Mouse (Mus musculus) ovary, postnatal 36 days (tissue): ENCODE measurements around the gene Antxr1.

Experiments
- DNase-seq: peaks from one replicate; pipeline ENCODE4 v3.0.0; 2022; ENCODE audit warnings: low spot score, mixed read lengths

Gene Antxr1

DNA sequence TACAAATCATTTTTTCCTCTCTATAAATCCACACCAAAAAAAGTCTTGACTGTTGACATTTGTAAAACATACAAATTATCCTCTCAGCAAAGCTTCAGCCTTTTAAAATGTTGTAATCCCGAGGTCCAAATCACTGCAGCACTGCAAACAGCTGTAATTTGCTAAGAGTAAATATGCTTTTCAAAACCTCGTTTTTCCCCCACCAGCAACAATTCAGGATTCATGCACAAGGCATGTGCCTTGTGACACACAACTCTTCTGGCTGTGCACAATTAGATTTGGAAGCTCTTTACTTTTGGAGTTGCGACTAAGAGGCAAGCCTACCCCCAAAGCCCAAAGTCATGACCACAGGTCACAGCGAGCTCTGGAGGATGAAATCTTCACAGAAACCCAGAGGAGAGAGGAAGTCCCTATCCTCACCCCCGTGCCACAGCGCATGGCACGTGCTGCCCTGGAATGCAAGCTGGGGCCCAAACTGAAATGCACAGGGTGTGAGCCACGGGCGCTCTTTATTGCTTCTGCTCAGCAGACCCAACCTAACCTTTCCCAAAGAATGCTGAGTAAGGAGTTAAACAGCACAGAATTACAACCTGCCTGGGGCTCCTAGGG, 87.3 kb downstream of the Antxr1 start:
- no peak for DNase-seq

DNA sequence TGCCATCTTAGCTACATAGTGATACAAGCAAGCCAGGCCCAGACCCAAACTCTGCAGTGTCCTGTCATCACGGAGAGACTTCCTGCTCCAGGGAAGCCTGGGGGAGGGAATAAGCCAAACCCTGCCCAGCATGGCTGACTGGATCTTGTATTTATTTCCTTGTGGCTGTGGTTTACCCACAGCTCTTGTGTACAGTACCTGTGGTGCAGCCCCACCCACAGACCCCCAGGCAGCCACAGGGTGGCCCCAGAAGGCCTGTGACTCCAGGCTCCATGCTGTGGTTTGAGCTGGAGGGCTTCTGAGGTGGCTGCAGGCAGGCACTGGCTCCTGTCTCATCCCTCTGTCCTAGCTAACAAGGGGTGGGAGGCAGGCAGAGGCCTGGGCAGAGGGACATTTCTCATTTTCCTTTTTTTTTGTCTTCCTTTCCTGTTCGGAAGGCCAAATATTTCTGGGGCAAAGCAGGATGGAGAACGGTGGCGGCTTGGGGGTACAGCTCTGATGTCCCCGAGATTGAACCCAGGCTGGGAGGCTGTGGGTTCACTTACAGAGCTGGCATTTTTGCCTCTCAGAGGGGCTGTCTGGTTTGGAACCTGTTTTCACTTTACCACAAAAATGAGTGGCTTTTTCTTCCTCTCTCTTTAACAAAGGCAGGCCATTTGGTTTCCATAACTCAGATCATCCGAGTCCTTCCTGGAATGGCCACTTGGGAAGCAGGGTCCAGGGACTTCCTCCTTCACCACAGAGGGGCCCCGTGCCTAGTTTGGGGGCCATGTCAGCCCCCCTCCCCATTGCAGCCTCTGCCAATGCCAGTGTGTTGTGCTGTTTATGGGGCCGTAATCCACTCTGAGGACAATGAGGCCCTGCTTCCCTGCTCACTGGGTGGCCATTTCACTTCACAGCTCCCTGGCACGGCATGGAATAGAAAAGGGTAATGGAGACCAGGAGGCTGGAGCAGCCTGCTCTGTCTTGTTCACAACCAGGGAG, 91.2 kb downstream of the Antxr1 start:
- DNase-seq = no peak

GRCm38 (mm10) chr6:87237260-87237659, 98.4 kb downstream of the Antxr1 start:
- DNase-seq = no peak

DNA sequence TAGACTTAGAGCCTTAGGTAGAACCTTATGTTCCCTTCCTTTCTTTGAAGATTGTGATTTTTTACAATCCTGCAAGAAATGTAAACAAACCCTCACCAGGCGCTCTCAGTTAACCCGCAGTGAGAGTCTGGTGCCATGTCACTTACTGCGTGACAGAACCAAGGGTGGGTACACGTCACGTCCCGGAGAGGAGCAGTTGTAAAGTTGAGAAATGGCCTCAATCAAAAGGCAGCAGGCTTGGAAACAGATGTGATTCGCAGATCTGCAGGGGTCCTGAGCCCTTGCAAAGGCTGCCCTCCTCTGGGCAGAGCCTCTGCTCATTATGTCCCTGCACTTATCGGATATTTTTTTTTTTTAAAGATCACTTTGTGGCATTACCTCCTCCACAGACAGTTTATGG, 99.6 kb downstream of the Antxr1 start:
- DNase-seq = no peak

- DNase-seq = no peak
Measured at GRCm38 (mm10) chr6:87233111-87233510, 102.5 kb downstream of the Antxr1 start.

DNA sequence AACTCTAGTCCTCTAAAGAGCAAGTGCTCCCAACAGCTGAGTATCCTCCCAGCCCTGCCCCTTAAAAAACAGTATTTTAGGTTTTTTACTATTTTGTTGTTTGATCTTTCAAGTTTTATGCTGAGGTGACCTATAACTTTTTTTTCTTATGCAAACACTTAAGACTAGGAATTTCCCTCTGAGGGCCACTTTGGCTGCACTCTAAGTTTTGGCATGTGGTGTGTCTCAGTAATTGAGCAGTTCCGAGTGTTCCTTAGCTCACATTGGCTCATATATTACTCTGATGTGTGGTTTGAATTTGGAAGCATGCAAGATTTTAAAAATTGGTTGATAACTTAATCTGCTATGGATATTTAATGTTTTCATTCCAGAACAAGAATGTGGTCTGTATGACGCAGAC, 105.6 kb downstream of the Antxr1 start:
- DNase-seq = no peak

- DNase-seq = no peak
Measured at GRCm38 (mm10) chr6:87227940-87228339, 107.7 kb downstream of the Antxr1 start.

GRCm38 (mm10) chr6:87226315-87226714, 109.3 kb downstream of the Antxr1 start:
- no peak for DNase-seq

- no peak for DNase-seq
Measured at GRCm38 (mm10) chr6:87225286-87225685, 110.3 kb downstream of the Antxr1 start.

- DNase-seq = no peak
Measured at GRCm38 (mm10) chr6:87222854-87223631, 112.6 kb downstream of the Antxr1 start.

DNA sequence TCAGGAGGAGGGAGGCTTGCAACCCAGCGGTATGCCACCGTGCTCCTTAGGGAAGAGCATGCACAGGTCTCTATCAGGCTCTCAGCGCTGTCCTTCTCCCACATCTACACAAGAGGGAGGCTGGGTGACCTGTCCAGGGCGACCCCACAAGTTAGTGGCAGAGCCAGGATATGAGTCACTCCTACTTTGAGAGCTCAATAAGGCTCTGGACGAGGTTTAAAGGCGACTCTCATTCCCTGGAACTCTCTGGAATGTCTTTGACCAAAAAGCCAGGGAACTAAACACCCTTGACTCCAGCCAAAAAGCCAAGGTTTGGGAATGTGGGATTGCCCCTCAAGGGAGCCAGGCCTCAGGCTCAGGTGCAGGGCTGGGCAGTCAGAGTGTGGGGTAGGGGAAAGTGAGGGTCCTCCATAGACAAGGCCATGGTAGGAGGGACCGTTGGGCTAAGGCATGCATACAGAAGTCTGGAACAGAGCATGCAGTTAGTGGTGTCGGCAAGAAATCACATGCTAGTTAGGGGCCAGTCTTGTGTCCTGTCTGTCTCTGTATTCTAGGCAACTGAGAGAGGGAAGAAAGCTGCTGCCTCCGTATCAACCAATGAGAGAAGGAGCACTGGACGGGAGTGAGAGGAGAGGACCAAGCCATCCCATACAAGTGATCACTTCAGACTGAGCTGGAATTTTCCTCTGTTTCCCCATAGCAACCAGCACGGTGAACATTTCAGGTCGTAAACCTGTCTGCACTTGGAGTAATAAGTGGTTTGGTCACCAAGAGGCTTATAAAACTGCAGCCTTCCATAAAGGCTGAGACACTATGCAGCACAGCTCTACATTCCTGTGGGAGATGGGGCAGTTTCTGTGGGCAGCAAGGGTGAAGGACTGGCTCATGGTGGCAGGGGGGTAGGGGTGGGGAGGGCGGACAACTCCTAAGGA, 116.3 kb downstream of the Antxr1 start:
- DNase-seq = no peak

DNA sequence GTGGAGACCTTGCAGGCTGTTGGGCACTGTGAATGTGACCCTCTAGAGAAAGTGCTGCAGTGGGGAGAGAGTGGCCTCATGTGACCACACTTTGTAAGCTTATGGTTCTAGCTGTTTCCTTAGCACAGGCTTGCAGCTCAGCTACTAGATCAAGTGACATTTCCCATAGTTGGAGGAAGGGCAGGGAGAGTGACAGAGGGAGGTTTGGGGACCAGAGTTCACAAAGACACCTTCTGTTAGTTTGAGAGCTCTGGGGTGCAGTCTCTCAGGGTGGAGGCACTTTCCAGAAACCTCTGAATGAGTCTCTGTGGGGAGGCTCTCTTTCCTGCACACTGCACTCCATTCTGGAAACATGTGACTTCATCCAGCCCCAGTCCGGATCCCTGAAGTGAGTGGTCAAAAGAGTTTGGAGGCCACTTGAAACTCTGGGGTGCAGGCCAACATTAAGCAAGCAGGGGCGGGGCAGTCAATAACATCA, 119.5 kb downstream of the Antxr1 start:
- DNase-seq = no peak

DNA sequence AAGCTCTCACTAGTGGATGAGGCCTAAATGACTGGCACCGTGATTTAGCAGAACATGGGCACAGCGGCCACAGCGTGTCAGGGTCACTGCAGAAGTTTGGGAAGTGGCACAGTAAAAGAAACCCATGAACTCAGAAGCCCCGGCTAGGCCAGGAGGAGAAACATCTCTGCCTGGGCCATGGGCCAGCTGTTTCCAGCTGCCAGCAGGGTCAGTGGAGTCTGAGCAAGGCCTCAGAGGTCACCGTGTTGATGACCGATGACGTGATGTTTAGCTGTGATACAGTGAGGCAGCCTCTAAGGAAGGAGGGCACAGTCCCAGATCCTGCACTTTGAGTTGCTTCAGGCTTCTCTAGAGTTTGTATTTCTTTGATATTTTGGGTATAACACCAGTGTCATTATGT, 122.4 kb downstream of the Antxr1 start:
- DNase-seq = peak; percentile 42

GRCm38 (mm10) chr6:87211551-87211950, 124.1 kb downstream of the Antxr1 start:
- DNase-seq = no peak

GRCm38 (mm10) chr6:87207373-87207982, 128.1 kb downstream of the Antxr1 start:
- DNase-seq = peak; percentile 54

GRCm38 (mm10) chr6:87206790-87207189, 128.8 kb downstream of the Antxr1 start:
- DNase-seq = no peak

- no peak for DNase-seq
Measured at GRCm38 (mm10) chr6:87203467-87203866, 132.2 kb downstream of the Antxr1 start.

GRCm38 (mm10) chr6:87203065-87203464, 132.6 kb downstream of the Antxr1 start:
- no peak for DNase-seq

GRCm38 (mm10) chr6:87202048-87202605, 133.5 kb downstream of the Antxr1 start:
- DNase-seq = no peak

GRCm38 (mm10) chr6:87189755-87190154, 145.9 kb downstream of the Antxr1 start:
- peak; percentile 29 for DNase-seq
